Mouse (Mus musculus): ENCODE measurements around the gene Hsd11b1.

GRCm38 (mm10) chr1:193306832-193307231, 43.0 kb upstream of the Hsd11b1 start:
- TF ChIP-seq CTCF (IDR thresholded peaks at IDR 0.05) (no peak), POLR2A (IDR thresholded peaks at IDR 0.05; ENCODE audit: insufficient read depth, low read depth, low read length) (no peak)

Measured in heart, adult 2 months (tissue).